Mouse (Mus musculus): Measurements from ENCODE around the gene Galnt14. TPM values are rescaled to one million over a fixed set of nuclear protein-coding genes. Genes with fewer than 3 reads are reported as not detected.

Galnt14 gene
- 18.3 and 18.5 TPM in 2 replicates for polyA plus RNA-seq (2015; fragmentation: Nextera tagmentation; extraction: Ambion mirVana)

GRCm38 (mm10) chr17:73710042-73710911 lies at the start of gene Galnt14:
TSS of gene Galnt14 (minus strand) at chr17:73710453.
- Histone ChIP-seq H3K27me3 (replicated peaks; ENCODE audit: control insufficient read depth, insufficient read depth, low read length) (no peaks in the 10 kb centered on the region; the same call in 1 of the 2 replicates), H3K9ac (ENCODE audit: low read depth, low read length) (peak within 1 kb of the TSS; percentile 81), H3K4me2 (ENCODE audit: low read length) (peak within 1 kb of the TSS; percentile 76), H3K27ac (ENCODE audit: low read depth, low read length) (peak within 1 kb of the TSS; percentile 71), H3K4me1 (ENCODE audit: control insufficient read depth, insufficient read depth, low read depth, low read length) (peaks cover 13% of the 10 kb centered on the region), H3K36me3 (ENCODE audit: control insufficient read depth, insufficient read depth, low read length) (no peaks in the 10 kb centered on the region), H3K4me3 (ENCODE audit: low read length) (peak within 1 kb of the TSS; percentile 63), H3K9me3 (ENCODE audit: control insufficient read depth, low read length) (no peaks in the 10 kb centered on the region)
- ATAC-seq: peak; percentile 81
- under 1% methylated on average over 74 of the region's 75 CpGs for WGBS

DNA sequence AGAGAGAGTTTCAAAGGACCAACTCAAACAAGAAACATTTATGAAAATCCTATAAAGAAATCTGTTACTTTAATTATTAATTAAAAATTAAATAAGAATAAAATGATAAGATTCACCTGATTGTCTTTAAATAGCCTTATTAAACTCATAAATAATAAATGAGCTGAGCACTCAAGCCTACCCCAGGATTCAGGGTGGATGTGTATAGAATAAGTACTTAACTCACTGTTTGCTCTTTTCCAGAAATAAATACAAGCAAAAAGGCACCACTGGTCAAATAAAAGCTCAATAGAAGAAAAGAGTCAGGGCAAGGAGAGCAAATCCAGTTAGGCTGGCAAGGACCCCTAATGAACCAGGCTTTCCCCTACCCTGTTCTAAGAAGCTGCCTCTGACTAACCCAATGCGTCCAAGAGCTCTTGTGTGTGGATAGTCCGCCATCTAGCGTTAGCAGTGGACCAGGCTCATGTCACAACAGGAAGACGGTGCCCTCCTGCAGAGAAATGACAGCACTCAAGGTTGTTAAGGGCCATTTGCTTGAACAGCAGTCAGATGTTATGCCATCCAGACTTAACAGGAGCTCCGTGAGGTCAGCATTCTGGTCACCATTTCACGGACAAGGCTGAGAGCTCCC lies 33.5 kb upstream of the Galnt14 start:
- ATAC-seq: peak; percentile 93
- Histone ChIP-seq H3K4me1 (ENCODE audit: control insufficient read depth, insufficient read depth, low read depth, low read length) (no peaks in the 10 kb centered on the region), H3K4me2 (ENCODE audit: low read length) (no peak overlapping the region), H3K27ac (ENCODE audit: low read depth, low read length) (no peak overlapping the region), H3K4me3 (ENCODE audit: low read length) (no peak overlapping the region), H3K36me3 (ENCODE audit: control insufficient read depth, insufficient read depth, low read length) (no peaks in the 10 kb centered on the region), H3K9ac (ENCODE audit: low read depth, low read length) (no peak overlapping the region), H3K27me3 (replicated peaks; ENCODE audit: control insufficient read depth, insufficient read depth, low read length) (no peaks in the 10 kb centered on the region), H3K9me3 (ENCODE audit: control insufficient read depth, low read length) (no peaks in the 10 kb centered on the region)
- WGBS: 3% methylated on average over 6 of the region's 6 CpGs

GRCm38 (mm10) chr17:73723885-73724682 lies 13.8 kb upstream of the Galnt14 start:
- H3K9me3 ChIP-seq (ENCODE audit: control insufficient read depth, low read length): no peaks in the 10 kb centered on the region
- H3K27me3 ChIP-seq (replicated peaks; ENCODE audit: control insufficient read depth, insufficient read depth, low read length): no peaks in the 10 kb centered on the region
- no peak overlapping the region for H3K27ac ChIP-seq (ENCODE audit: low read depth, low read length)
- H3K4me3 ChIP-seq (ENCODE audit: low read length): no peak overlapping the region
- WGBS: 61% methylated on average over 8 of the region's 8 CpGs
- no peak for ATAC-seq
- no peaks in the 10 kb centered on the region for H3K4me1 ChIP-seq (ENCODE audit: control insufficient read depth, insufficient read depth, low read depth, low read length)
- H3K4me2 ChIP-seq (ENCODE audit: low read length): no peak overlapping the region
- H3K36me3 ChIP-seq (ENCODE audit: control insufficient read depth, insufficient read depth, low read length): no peaks in the 10 kb centered on the region
- H3K9ac ChIP-seq (ENCODE audit: low read depth, low read length): no peak overlapping the region

DNA sequence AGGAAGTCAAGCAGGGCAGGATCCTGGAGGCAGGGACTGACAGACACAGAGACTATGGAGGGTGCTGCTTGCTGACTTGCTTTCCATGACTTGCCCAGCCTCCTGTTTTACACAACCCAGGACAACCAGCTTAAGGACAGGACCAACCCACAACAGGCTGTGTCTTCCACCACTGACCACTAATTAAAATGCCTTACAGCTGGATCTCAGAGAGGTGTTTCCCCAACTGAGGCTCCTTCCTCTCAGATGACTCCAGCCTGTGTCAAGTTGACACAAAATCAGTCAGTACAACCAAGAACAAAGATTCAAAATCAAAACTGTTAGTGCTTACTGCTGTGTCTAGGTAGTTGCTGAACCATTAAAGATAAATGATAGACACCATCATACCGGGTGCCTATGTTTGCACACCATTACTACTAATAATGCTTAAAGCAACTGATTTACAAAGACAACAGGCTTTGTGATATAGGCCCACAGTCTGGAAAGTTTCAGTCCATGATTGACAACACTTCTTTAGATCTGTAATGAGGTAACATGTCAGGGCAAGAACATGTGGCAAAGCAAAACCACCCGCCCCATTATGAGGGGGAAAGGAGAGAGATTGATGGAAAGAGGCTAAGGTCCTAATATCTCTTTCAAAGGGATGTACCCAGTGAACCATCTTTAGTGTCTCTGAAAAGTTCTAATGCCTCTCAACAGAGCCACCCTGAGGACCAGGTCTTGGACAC lies 8.9 kb upstream of the Galnt14 start:
- H3K4me2 ChIP-seq (ENCODE audit: low read length): no peak overlapping the region
- H3K4me3 ChIP-seq (ENCODE audit: low read length): no peak overlapping the region
- no peaks in the 10 kb centered on the region for H3K36me3 ChIP-seq (ENCODE audit: control insufficient read depth, insufficient read depth, low read length)
- H3K27me3 ChIP-seq (replicated peaks; ENCODE audit: control insufficient read depth, insufficient read depth, low read length): no peaks in the 10 kb centered on the region
- no peaks in the 10 kb centered on the region for H3K9me3 ChIP-seq (ENCODE audit: control insufficient read depth, low read length)
- no peaks in the 10 kb centered on the region for H3K4me1 ChIP-seq (ENCODE audit: control insufficient read depth, insufficient read depth, low read depth, low read length)
- no peak overlapping the region for H3K9ac ChIP-seq (ENCODE audit: low read depth, low read length)
- 91% methylated on average over 2 of the region's 2 CpGs for WGBS
- no peak overlapping the region for H3K27ac ChIP-seq (ENCODE audit: low read depth, low read length)
- ATAC-seq: no peak

DNA sequence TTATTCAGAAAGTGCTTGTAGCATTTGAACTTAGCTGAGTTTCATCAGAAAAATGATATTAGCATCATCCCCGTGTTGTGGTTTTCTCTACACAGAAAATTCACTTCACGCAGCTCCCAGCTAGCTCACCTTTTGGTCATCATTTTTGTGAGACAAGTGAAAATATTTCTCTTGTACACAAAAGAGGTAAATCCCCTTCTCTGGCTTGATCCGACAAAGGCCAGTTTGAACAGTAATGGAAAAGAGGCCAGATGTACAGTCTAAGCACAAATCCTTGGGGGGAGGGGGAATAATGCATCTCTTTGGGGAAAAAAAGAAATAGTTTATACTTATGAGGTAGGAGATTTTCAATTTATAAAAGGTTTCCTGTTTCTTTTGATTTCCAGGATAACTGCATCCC lies 6.4 kb upstream of the Galnt14 start:
- H3K27ac ChIP-seq (ENCODE audit: low read depth, low read length): no peak overlapping the region
- WGBS: 73% methylated on average over 3 of the region's 3 CpGs
- no peak for ATAC-seq

DNA sequence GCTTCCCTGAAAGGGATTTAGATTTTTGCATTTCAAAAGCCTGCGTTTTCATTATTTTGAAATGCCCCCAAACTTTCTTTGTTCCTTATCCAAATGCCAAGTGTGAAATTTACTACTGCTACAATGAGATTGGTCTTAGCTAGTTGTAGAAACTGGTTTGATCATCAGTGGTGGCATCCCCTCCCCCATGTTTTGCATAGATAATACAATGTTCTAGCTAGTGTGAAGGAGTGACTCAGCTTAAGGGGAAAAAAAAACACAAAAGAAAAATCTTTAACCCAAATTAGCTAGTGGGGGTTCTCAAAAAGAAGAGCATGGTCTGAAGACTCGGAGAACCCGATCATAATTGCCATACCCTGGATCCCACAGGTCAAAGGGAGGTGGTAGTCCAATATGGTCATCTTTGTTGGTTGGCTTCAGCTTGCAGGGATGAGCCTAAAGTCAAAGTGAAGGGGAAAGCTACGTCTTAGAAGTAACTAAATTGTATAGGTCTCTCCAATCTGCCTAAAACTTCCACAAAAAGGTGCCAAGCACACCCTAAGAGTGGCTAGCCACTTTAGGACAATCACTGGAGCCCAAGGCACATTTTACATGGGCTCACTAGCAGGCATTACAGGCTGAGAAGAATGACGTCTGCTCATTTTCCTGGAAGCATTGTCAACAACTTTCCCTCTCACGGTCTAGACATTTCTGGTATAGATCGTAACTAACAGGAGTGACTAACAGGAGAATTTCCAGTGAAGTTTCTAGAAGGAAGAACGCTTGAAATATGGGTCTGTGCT lies 4.4 kb upstream of the Galnt14 start:
- Histone ChIP-seq H3K9me3 (ENCODE audit: control insufficient read depth, low read length) (no peaks in the 10 kb centered on the region), H3K9ac (ENCODE audit: low read depth, low read length) (no peak overlapping the region), H3K4me1 (ENCODE audit: control insufficient read depth, insufficient read depth, low read depth, low read length) (peaks cover 7% of the 10 kb centered on the region), H3K4me3 (ENCODE audit: low read length) (no peak overlapping the region), H3K27ac (ENCODE audit: low read depth, low read length) (no peak overlapping the region), H3K27me3 (replicated peaks; ENCODE audit: control insufficient read depth, insufficient read depth, low read length) (no peaks in the 10 kb centered on the region), H3K36me3 (ENCODE audit: control insufficient read depth, insufficient read depth, low read length) (no peaks in the 10 kb centered on the region), H3K4me2 (ENCODE audit: low read length) (no peak overlapping the region)
- ATAC-seq: no peak
- WGBS: 84% methylated on average over 8 of the region's 8 CpGs

More for the DNA sequence above, 6.4 kb upstream of the Galnt14 start:
- Histone ChIP-seq H3K9me3 (ENCODE audit: control insufficient read depth, low read length) (no peaks in the 10 kb centered on the region), H3K4me2 (ENCODE audit: low read length) (no peak overlapping the region), H3K4me3 (ENCODE audit: low read length) (no peak overlapping the region), H3K36me3 (ENCODE audit: control insufficient read depth, insufficient read depth, low read length) (no peaks in the 10 kb centered on the region), H3K9ac (ENCODE audit: low read depth, low read length) (no peak overlapping the region), H3K27me3 (replicated peaks; ENCODE audit: control insufficient read depth, insufficient read depth, low read length) (no peaks in the 10 kb centered on the region), H3K4me1 (ENCODE audit: control insufficient read depth, insufficient read depth, low read depth, low read length) (peaks cover 5% of the 10 kb centered on the region)

DNA sequence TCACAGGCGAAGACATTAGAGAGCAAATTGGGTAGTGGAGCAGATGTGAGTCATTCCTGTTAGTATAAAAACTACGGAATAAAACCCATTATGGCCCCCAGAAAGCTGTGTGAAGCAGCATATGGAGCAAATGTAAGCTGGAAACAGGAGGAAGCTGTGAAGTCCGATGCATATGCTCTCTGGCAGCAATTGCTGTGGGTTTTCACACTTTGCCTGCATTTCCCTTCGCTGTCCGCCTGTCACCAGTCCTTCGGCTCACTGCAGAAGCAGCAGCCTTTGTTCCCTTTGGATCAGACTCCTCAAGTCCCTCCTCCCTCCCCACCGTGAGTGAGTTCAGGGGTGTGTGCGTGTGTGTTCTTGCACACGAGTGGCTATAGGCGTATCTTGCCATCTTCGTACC lies 3.1 kb upstream of the Galnt14 start:
- H3K36me3 ChIP-seq (ENCODE audit: control insufficient read depth, insufficient read depth, low read length): no peaks in the 10 kb centered on the region
- no peak overlapping the region for H3K9ac ChIP-seq (ENCODE audit: low read depth, low read length)
- peaks cover 13% of the 10 kb centered on the region for H3K4me1 ChIP-seq (ENCODE audit: control insufficient read depth, insufficient read depth, low read depth, low read length)
- H3K4me2 ChIP-seq (ENCODE audit: low read length): no peak overlapping the region
- H3K27ac ChIP-seq (ENCODE audit: low read depth, low read length): no peak overlapping the region
- peak; percentile 6; the same call in 1 of the 2 replicates for ATAC-seq
- no peaks in the 10 kb centered on the region; the same call in 1 of the 2 replicates for H3K27me3 ChIP-seq (replicated peaks; ENCODE audit: control insufficient read depth, insufficient read depth, low read length)
- H3K4me3 ChIP-seq (ENCODE audit: low read length): no peak overlapping the region
- WGBS: 31% methylated on average over 11 of the region's 11 CpGs
- no peaks in the 10 kb centered on the region for H3K9me3 ChIP-seq (ENCODE audit: control insufficient read depth, low read length)

- Histone ChIP-seq H3K9ac (ENCODE audit: low read depth, low read length) (no peak overlapping the region), H3K4me1 (ENCODE audit: control insufficient read depth, insufficient read depth, low read depth, low read length) (peaks cover 13% of the 10 kb centered on the region), H3K4me2 (ENCODE audit: low read length) (no peak overlapping the region), H3K27me3 (replicated peaks; ENCODE audit: control insufficient read depth, insufficient read depth, low read length) (no peaks in the 10 kb centered on the region; the same call in 1 of the 2 replicates), H3K4me3 (ENCODE audit: low read length) (no peak overlapping the region), H3K27ac (ENCODE audit: low read depth, low read length) (peak overlapping the region; percentile 24; the same call in 1 of the 2 replicates), H3K9me3 (ENCODE audit: control insufficient read depth, low read length) (no peaks in the 10 kb centered on the region), H3K36me3 (ENCODE audit: control insufficient read depth, insufficient read depth, low read length) (no peaks in the 10 kb centered on the region)
- WGBS: 68% methylated on average over 15 of the region's 15 CpGs
- peak; percentile 14; the same call in 1 of the 2 replicates for ATAC-seq
These were observed 1.7 kb upstream of the Galnt14 start for GRCm38 (mm10) chr17:73711919-73712318.

Data from hindbrain, embryonic 16.5 days (tissue).